Mouse (Mus musculus) brain, adult 2 months (tissue): ENCODE measurements at regions not wholly inside any gene's neighbourhood (a gene's known extent, or its start where the extent isn't known, plus 50 kb on each side); places are given as distances from the start of the nearest gene placed in this dataset.
A peak's percentile ranks its signal among the peaks of the same experiment; 100 is the strongest.

Experiments
- DNase-seq: peaks from one replicate; pipeline ENCODE4 v3.0.0; 2011; ENCODE audit warnings: low read depth, low spot score

DNA sequence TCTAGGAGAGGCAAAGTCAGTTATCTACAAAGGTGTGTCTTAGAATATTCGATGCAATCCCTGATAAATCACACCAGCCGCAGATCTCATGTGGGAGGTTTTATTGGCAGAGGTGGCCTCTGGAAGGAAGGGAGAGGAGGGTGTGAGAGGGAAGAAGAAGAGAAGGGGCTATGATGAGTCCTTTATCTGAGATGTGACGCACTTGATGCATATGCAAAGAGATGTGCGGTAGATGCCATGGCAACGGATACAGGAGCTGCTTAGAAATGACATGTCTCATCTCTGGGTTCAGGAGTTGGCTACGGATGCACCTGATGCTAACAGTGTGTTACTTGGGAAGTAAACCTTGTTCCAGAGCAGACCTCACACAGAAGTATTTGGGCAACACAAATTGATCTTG, 718.6 kb upstream of the Gm21961 start:
- peak; percentile 67 for DNase-seq

DNA sequence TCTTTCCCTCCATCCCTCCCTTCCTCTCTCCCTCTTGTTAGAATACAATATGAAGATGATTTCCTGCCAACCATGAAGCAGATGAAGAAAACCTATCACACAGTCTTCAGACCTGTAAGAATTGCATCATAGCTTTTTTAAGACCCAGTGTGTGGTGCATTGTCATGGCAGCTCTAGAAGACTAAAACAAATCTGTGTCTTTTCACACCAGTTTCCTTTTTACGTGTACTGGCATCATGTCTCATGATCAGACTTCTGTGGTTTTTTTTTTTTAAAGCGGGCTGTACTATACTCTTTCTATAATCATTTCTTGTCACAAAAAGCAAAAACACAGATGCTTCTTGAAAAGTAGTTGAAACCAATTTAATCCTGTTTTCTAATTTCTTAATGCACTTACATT, 716.6 kb upstream of the Gm21961 start:
- DNase-seq: peak; percentile 42

- DNase-seq: no peak
Measured at GRCm38 (mm10) chr15:65727061-65727460, 712.4 kb upstream of the Gm21961 start.

DNA sequence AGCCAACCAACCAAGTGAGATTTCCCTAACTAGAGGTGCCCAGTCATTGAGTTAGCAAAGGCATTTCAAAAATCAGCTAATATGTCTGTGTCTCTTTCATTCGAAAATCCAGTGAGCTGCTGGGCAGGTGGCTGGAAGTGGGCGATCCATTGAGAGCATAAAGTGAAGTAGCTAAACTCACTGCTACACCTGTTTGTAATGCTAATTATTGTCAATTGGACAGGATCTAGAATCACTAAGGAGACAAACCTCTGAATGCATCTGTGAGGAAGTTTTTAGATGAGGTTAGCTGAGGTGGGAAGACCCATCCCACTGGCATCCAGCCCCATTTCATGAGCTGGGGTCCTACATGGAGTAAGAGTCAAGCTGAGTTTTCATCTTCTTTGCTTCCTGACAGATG, 711.6 kb upstream of the Gm21961 start:
- no peak for DNase-seq

DNA sequence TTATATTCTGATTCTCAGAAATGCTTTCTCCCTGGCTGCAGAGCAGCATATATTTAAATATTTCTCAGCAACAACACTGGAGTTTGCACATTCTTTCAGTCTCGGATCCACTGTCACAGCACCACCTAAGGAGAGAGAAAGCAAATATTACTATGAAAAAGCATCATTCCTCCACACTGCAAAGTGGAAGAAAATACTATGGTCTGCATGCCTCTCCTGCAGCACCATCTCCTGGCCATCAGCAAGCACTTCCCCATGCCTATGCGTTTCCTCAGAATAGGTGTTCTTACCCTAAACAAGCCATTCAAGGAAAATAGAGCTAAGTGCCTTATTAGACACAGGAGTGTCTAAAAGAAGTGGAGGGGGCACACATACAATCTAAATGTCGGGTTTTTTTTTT, 688.9 kb upstream of the Gm21961 start:
- peak; percentile 87 for DNase-seq

GRCm38 (mm10) chr15:65701510-65701909, 686.8 kb upstream of the Gm21961 start:
- DNase-seq: peak; percentile 78

DNA sequence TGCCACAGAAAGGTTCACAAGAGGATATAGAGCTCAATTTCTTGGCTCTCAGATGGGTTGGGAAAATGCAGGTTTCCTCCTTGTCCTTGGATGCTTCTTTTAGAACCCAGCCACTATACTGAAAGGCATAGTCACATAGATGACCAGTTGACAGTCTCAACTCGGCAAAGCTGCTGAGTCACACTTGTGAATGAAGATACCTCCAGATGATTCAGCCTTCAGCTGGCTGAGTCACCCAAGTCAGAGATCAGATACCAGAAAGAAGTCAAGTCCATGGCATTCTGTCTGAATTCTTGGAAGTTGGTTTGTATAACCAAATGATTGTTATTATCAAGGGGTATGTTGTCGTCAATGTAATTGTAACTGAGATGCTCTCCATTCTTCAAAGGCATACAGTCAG, 683.9 kb upstream of the Gm21961 start:
- DNase-seq: peak; percentile 60
